Mouse (Mus musculus) neural tube, embryonic 10.5 days (tissue): Measurements from ENCODE around the gene Lgalsl.

ENCODE experiments used
- DNase-seq: peaks from one replicate; pipeline ENCODE4 v3.0.0-alpha.2; 2017; ENCODE audit warnings: low spot score; ENCODE audit errors: extremely low spot score

Lgalsl gene

GRCm38 (mm10) chr11:20784776-20785175 is 46.1 kb downstream of the Lgalsl start:
- DNase-seq: no peak

- DNase-seq: no peak
These were observed 47.4 kb downstream of the Lgalsl start for GRCm38 (mm10) chr11:20783467-20783866.

GRCm38 (mm10) chr11:20782620-20783019 is 48.2 kb downstream of the Lgalsl start:
- DNase-seq: no peak

GRCm38 (mm10) chr11:20780312-20780711 is 50.5 kb downstream of the Lgalsl start:
- DNase-seq: no peak

- no peak for DNase-seq
These were observed 51.8 kb downstream of the Lgalsl start for GRCm38 (mm10) chr11:20778861-20779563.

DNA sequence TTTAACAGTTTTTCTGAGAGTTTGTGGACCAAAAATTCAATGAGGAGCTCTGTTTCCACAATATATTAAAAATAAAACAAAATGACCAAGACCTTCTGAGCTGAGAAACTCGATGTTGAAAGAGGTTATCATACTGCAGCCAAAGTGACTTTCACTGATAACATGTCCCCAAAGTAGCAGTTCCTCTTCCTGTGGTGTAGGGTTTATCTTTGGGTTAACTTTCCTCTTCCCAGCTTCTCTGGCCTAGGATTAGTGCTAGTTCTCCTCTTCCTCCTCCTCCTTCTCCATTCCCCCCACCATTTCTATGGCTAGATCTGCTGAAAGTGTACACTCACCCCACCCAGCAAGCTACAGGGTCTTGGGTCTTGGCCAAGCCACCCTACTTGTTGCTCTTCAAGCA is 52.6 kb downstream of the Lgalsl start:
- DNase-seq: no peak

DNA sequence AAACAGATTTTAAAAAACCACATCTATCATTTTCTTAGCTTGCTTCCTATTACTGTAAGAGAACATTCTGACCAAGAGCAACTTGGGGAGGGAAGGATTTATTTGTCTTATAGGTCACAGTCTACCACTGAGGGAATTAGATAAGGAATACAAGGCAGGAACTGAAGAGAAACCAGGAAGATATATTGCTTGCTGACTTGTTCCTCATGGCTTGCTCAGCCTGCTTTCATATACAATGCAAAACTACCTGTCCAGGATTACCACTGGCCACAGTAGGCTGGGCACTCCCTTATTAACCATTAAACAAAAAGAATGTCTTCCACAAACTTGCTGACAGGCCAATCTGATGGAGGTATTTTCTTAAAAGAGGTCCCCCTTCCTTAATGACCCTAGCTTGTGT is 54.2 kb downstream of the Lgalsl start:
- no peak for DNase-seq
